Mouse (Mus musculus) limb, embryonic 13.5 days (tissue): Measurements from ENCODE around the gene Mapk6. TPM values are rescaled to one million over a fixed set of nuclear protein-coding genes. Genes with fewer than 3 reads are reported as not detected.

ENCODE experiments used
- ATAC-seq: fragments of 200-750 bp; cut with Nextera tagmentation; 2 replicates; pipeline ENCODE4 v1.8.0; 2017; ENCODE audit warnings: low read depth, moderate number of reproducible peaks, moderate TSS enrichment; ENCODE audit not compliant: low FRiP score
- H3K27ac ChIP-seq: fragments of 300-500 bp; sonication (generic); 2 replicates; pipeline ENCODE4 v1.5.1; 2015; ENCODE audit warnings: inconsistent platforms, mild to moderate bottlenecking, moderate library complexity
- H3K27me3 ChIP-seq: fragments of 300-500 bp; sonication (generic); 2 replicates; pipeline ENCODE4 v1.6.1; 2015; ENCODE audit warnings: mild to moderate bottlenecking, inconsistent platforms
- H3K36me3 ChIP-seq: fragments of 300-500 bp; sonication (generic); 2 replicates; pipeline ENCODE4 v1.6.1; 2015; ENCODE audit warnings: inconsistent platforms, mild to moderate bottlenecking, moderate library complexity
- H3K4me1 ChIP-seq: fragments of 300-500 bp; sonication (generic); 2 replicates; pipeline ENCODE4 v1.6.1; 2015; ENCODE audit warnings: inconsistent platforms
- H3K4me2 ChIP-seq: fragments of 300-500 bp; sonication (generic); replicated peaks from 2 replicates; pipeline ENCODE4 v1.6.1; 2015; ENCODE audit warnings: inconsistent platforms, mild to moderate bottlenecking, moderate library complexity
- H3K4me3 ChIP-seq: fragments of 300-500 bp; sonication (generic); 2 replicates; pipeline ENCODE4 v1.5.1; 2015; ENCODE audit warnings: moderate library complexity, mild to moderate bottlenecking, inconsistent platforms
- H3K9ac ChIP-seq: fragments of 300-500 bp; sonication (generic); 2 replicates; pipeline ENCODE4 v1.6.1; 2015; ENCODE audit warnings: mild to moderate bottlenecking, inconsistent platforms
- H3K9me3 ChIP-seq: fragments of 300-500 bp; sonication (generic); 2 replicates; pipeline ENCODE4 v1.6.1; 2016; ENCODE audit warnings: inconsistent platforms
- WGBS: fragments of 180-500 bp; shearing (Covaris S2); methylation state at CpG from one replicate; pipeline ENCODE4 v1.1.7; 2015; 5-methylcytosine and 5-hydroxymethylcytosine counted together
- polyA plus RNA-seq: library from polyadenylated mRNA; unstranded; fragments of >200 nt; fragmentation: Nextera tagmentation; extraction: Ambion mirVana; gene quantifications from 2 replicates; pipeline ENCODE4 v1.2.1, GENCODE M21; 2015

The Mapk6 gene
- polyA plus RNA-seq, 1 experiment from 2014 or later: 91.1 TPM

- no peaks in the 10 kb centered on the region for H3K4me1 ChIP-seq
- H3K4me2 ChIP-seq: no peak overlapping the region
- H3K27me3 ChIP-seq: no peaks in the 10 kb centered on the region
- H3K4me3 ChIP-seq: no peak overlapping the region
- H3K9me3 ChIP-seq: no peaks in the 10 kb centered on the region
- no peak overlapping the region for H3K9ac ChIP-seq
- no peak overlapping the region for H3K27ac ChIP-seq
- peaks cover 49% of the 10 kb centered on the region for H3K36me3 ChIP-seq
- no peak for ATAC-seq
- WGBS: 85% methylated on average over 8 of the region's 8 CpGs
Observed at GRCm38 (mm10) chr9:75330821-75331220, 79.0 kb downstream of the Mapk6 start.

GRCm38 (mm10) chr9:75328047-75328446, 81.8 kb downstream of the Mapk6 start:
- H3K27me3 ChIP-seq: no peaks in the 10 kb centered on the region
- H3K9me3 ChIP-seq: no peaks in the 10 kb centered on the region
- no peak overlapping the region for H3K4me2 ChIP-seq
- H3K4me3 ChIP-seq: no peak overlapping the region
- no peak for ATAC-seq
- H3K4me1 ChIP-seq: no peaks in the 10 kb centered on the region
- no peak overlapping the region for H3K27ac ChIP-seq
- WGBS: 88% methylated on average over 3 of the region's 3 CpGs
- H3K36me3 ChIP-seq: peaks cover 37% of the 10 kb centered on the region
- H3K9ac ChIP-seq: no peak overlapping the region

- Histone ChIP-seq H3K4me2 (no peak overlapping the region), H3K27me3 (no peaks in the 10 kb centered on the region), H3K4me1 (no peaks in the 10 kb centered on the region), H3K9ac (no peak overlapping the region), H3K4me3 (no peak overlapping the region), H3K27ac (no peak overlapping the region), H3K9me3 (no peaks in the 10 kb centered on the region), H3K36me3 (peaks cover 9% of the 10 kb centered on the region)
- WGBS: 76% methylated on average over 13 of the region's 13 CpGs
- ATAC-seq: no peak
Observed at GRCm38 (mm10) chr9:75322099-75322885, 87.5 kb downstream of the Mapk6 start.

GRCm38 (mm10) chr9:75319365-75319764, 90.4 kb downstream of the Mapk6 start:
- Histone ChIP-seq H3K36me3 (no peaks in the 10 kb centered on the region), H3K9ac (no peak overlapping the region), H3K4me3 (no peak overlapping the region), H3K27me3 (no peaks in the 10 kb centered on the region), H3K27ac (no peak overlapping the region), H3K4me1 (peaks cover 14% of the 10 kb centered on the region), H3K4me2 (no peak overlapping the region), H3K9me3 (no peaks in the 10 kb centered on the region)
- 75% methylated on average over 3 of the region's 3 CpGs for WGBS
- no peak for ATAC-seq

Other genes starting within 250 kb of the Mapk6 start
- 0.14 and 0.24 TPM in 2 replicates for gene Myo5c, start 178.0 kb downstream of the Mapk6 start, polyA plus RNA-seq
- 27.3 and 33.9 TPM in 2 replicates for gene Gnb5, start 103.7 kb downstream of the Mapk6 start, polyA plus RNA-seq
- not detected in 2 replicates for gene Bcl2l10, start 62.2 kb downstream of the Mapk6 start, polyA plus RNA-seq
- gene Leo1, start 31.5 kb upstream of the Mapk6 start, polyA plus RNA-seq: 46.5 and 50.2 TPM in 2 replicates
- gene Tmod3, start 149.7 kb upstream of the Mapk6 start, polyA plus RNA-seq: 105 and 111 TPM in 2 replicates
- gene Tmod2, start 201.3 kb upstream of the Mapk6 start, polyA plus RNA-seq: 26.5 and 27.7 TPM in 2 replicates
- gene Lysmd2, start 215.7 kb upstream of the Mapk6 start, polyA plus RNA-seq: 36.7 and 38.3 TPM in 2 replicates